Mouse (Mus musculus) kidney, adult 2 months (tissue): ENCODE results near the gene Cyp1b1.

Source experiments
- CTCF ChIP-seq: fragments of 200-500 bp; conservative IDR thresholded peaks from 2 replicates; pipeline ENCODE4 v1.5.1; 2011; ENCODE audit warnings: low read depth, mild to moderate bottlenecking, control low read depth, low read length, moderate library complexity, mixed read lengths; ENCODE audit not compliant: insufficient read depth, insufficient read length
- POLR2A ChIP-seq: fragments of 200-500 bp; IDR thresholded peaks from one replicate; pipeline ENCODE4 v1.6.1; 2011; ENCODE audit warnings: low read depth, low read length, control low read depth

- no peak for TF ChIP-seq POLR2A
- no peak for TF ChIP-seq CTCF
Measured at GRCm38 (mm10) chr17:79746954-79747353, 32.1 kb upstream of the Cyp1b1 start.
